Mouse (Mus musculus) cerebellum, adult 2 months (tissue): ENCODE results near the gene Pde3b. TPM values are rescaled to one million over a fixed set of nuclear protein-coding genes. Genes with fewer than 3 reads are reported as not detected.

Source experiments
- DNase-seq, 2 experiments: peaks; one replicate each; pipeline ENCODE4 v3.0.0; 2021
- H3K27ac ChIP-seq: fragments of 200-500 bp; 2 replicates; pipeline ENCODE4 v1.5.1; 2012; ENCODE audit warnings: low read length, control low read depth, inconsistent platforms; ENCODE audit not compliant: insufficient read depth
- H3K27me3 ChIP-seq: fragments of 200-500 bp; 2 replicates; pipeline ENCODE4 v1.6.1; 2012; ENCODE audit warnings: inconsistent platforms, mild to moderate bottlenecking, low read length, moderate library complexity; ENCODE audit not compliant: control insufficient read depth, insufficient read depth
- H3K4me1 ChIP-seq: fragments of 200-500 bp; 2 replicates; pipeline ENCODE4 v1.6.1; 2011; ENCODE audit warnings: low read length; ENCODE audit not compliant: control insufficient read depth, insufficient read depth
- H3K4me3 ChIP-seq: fragments of 200-500 bp; replicated peaks from 2 replicates; pipeline ENCODE3; 2011; ENCODE audit warnings: mild to moderate bottlenecking, low read depth, low read length, control low read depth; ENCODE audit not compliant: insufficient read depth
- CTCF ChIP-seq: fragments of 200-500 bp; IDR thresholded peaks from 2 replicates; pipeline ENCODE4 v1.5.1; 2011; ENCODE audit warnings: low read depth, mild to moderate bottlenecking, control low read depth, low read length, moderate library complexity, borderline replicate concordance; ENCODE audit not compliant: insufficient read depth
- POLR2A ChIP-seq: fragments of 200-500 bp; IDR thresholded peaks from 2 replicates; pipeline ENCODE4 v1.6.1; 2011; ENCODE audit warnings: low read length, control low read depth, borderline replicate concordance; ENCODE audit not compliant: insufficient read depth
- WGBS: fragments of 180-500 bp; shearing (Covaris S2); methylation state at CpG from one replicate; pipeline ENCODE4 v1.1.7; 2018; 5-methylcytosine and 5-hydroxymethylcytosine counted together
- polyA plus RNA-seq: library from polyadenylated mRNA; depleted of rRNA; stranded (reverse); fragments of >200 nt; gene quantifications from 2 replicates; pipeline ENCODE4 v1.2.3, GENCODE M21; 2012

Gene Pde3b
- polyA plus RNA-seq, 1 experiment = 15.5 TPM

- WGBS = 80% methylated on average over 1 of the region's 1 CpGs
- no peak for DNase-seq
- H3K4me1 ChIP-seq = peaks cover 3% of the 10 kb centered on the region; the same call in 1 of the 2 replicates
- no peak overlapping the region for H3K4me3 ChIP-seq
- H3K27ac ChIP-seq = no peak overlapping the region
- TF ChIP-seq POLR2A (no peak), CTCF (no peak)
- no peaks in the 10 kb centered on the region for H3K27me3 ChIP-seq
Measured at GRCm38 (mm10) chr7:114459909-114460308, 44.8 kb downstream of the Pde3b start.

DNA sequence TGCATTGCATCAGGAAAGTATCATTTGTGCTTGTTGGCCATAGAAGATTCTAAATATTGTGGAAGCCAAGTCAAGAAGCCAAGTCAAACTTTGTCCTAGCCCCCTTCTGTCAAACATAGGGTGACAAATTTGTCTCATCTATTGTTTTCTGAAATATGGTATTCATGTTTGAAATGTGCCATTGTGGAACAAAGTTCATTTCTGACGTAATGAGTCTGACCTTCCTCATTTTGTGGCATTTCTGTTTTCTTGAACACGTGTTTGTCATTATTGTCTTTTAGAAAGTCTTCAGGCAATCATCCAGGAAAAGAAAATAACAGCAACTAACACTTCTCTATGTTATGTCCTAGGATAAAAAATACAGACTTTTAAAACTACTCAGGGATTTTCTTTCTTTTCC lies 46.6 kb downstream of the Pde3b start:
- Histone ChIP-seq H3K4me1 (0 out of 2 replicates have a peak, but pooled peaks cover 3% of the 10 kb centered on the region), H3K27ac (no peak overlapping the region), H3K4me3 (no peak overlapping the region), H3K27me3 (no peaks in the 10 kb centered on the region)
- TF ChIP-seq CTCF = no peak
- TF ChIP-seq POLR2A = no peak
- DNase-seq = no peak
- 53% methylated on average over 2 of the region's 2 CpGs for WGBS

GRCm38 (mm10) chr7:114466358-114466757 lies 51.3 kb downstream of the Pde3b start:
- DNase-seq = no peak

GRCm38 (mm10) chr7:114472471-114472870 lies 57.4 kb downstream of the Pde3b start:
- H3K27ac ChIP-seq = no peak overlapping the region
- WGBS = 41% methylated on average over 2 of the region's 2 CpGs

More at GRCm38 (mm10) chr7:114466358-114466757, 51.3 kb downstream of the Pde3b start:
- no peak for TF ChIP-seq POLR2A
- no peak for TF ChIP-seq CTCF
- no peak overlapping the region for H3K27ac ChIP-seq
- no peak overlapping the region for H3K4me3 ChIP-seq
- no peaks in the 10 kb centered on the region for H3K4me1 ChIP-seq
- H3K27me3 ChIP-seq = no peaks in the 10 kb centered on the region
- 92% methylated on average over 3 of the region's 3 CpGs for WGBS

DNA sequence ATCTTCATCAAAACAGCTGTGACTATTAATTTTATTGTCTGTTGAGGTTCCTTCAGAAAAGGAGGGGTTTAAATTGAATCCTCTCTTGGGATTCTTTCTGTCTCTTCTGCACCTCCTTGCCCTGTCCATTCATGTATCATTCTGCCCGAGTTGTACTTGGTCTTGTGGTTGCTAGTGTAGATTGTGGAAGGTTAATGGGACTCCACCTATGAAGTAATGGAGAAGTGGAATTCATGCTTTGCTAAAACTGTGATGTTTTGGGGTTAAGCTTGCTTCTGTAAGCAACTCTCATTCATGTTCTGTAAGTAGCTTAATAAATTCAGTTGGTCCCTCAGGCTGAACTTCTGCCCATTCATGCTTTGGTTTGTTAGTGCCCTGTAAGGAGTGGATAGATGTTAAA lies 59.8 kb downstream of the Pde3b start:
- no peak for DNase-seq
- WGBS = 68% methylated on average over 1 of the region's 1 CpGs
- Histone ChIP-seq H3K4me1 (no peaks in the 10 kb centered on the region), H3K4me3 (no peak overlapping the region), H3K27me3 (no peaks in the 10 kb centered on the region), H3K27ac (no peak overlapping the region)
- TF ChIP-seq CTCF (no peak), POLR2A (no peak)

More at GRCm38 (mm10) chr7:114472471-114472870, 57.4 kb downstream of the Pde3b start:
- no peaks in the 10 kb centered on the region for H3K4me1 ChIP-seq
- no peak for DNase-seq
- no peaks in the 10 kb centered on the region for H3K27me3 ChIP-seq
- H3K4me3 ChIP-seq = no peak overlapping the region
- TF ChIP-seq POLR2A = no peak
- no peak for TF ChIP-seq CTCF

- no peaks in the 10 kb centered on the region for H3K4me1 ChIP-seq
- WGBS = 87% methylated on average over 2 of the region's 2 CpGs
- DNase-seq = no peak
- TF ChIP-seq POLR2A (no peak), CTCF (no peak)
- no peak overlapping the region for H3K27ac ChIP-seq
- no peaks in the 10 kb centered on the region for H3K27me3 ChIP-seq
- no peak overlapping the region for H3K4me3 ChIP-seq
Measured at GRCm38 (mm10) chr7:114477884-114478283, 62.8 kb downstream of the Pde3b start.

DNA sequence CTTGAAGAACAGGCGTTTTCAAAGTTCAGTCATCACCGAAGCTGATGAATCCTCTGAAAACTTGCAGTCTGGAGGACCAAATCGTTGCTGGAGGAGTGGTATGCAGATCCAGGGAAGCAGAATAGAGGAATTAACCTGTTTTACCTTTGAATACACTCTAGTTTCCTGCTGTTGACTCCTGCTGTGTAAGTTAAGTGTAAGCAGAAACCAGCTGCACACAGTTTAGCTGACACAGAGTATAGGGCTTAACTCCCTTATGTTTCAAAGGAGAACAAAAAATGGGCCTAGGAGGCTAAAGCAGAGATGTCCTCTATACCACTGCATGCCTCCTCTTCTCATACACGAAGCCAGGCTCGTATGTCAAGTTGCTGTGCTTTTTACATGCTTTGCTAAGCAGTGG lies 63.8 kb downstream of the Pde3b start:
- no peaks in the 10 kb centered on the region for H3K27me3 ChIP-seq
- H3K27ac ChIP-seq = no peak overlapping the region
- 37% methylated on average over 5 of the region's 5 CpGs for WGBS
- TF ChIP-seq CTCF (no peak), POLR2A (no peak)
- H3K4me3 ChIP-seq = no peak overlapping the region
- no peaks in the 10 kb centered on the region for H3K4me1 ChIP-seq
- DNase-seq = no peak

DNA sequence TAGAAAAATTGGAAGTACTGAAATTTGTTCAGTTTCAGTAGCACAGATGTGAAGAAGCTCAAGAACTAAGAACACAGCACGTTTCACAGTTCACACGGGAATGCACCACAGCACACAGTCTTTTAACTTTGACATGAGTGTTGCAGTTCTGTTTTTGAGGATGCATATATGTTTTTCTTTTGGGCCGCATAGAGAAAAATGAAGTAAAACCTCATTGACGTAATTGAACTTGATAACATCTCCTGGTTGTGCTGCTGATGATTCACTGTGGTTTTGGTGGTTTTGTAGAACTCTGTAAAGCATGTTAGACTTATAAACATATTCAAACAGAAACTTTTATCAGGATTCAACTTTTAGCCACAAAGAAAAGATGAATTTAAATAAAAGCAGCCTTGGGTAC lies 64.7 kb downstream of the Pde3b start:
- Histone ChIP-seq H3K4me1 (no peaks in the 10 kb centered on the region), H3K27ac (no peak overlapping the region), H3K27me3 (no peaks in the 10 kb centered on the region), H3K4me3 (no peak overlapping the region)
- WGBS = 80% methylated on average over 4 of the region's 4 CpGs
- TF ChIP-seq POLR2A = no peak
- TF ChIP-seq CTCF = no peak
- DNase-seq = no peak
